Mouse (Mus musculus) embryo, embryonic 11.5 days (tissue): ENCODE measurements around the gene Mymx.

Experiments used
- DNase-seq: peaks from one replicate; pipeline ENCODE4 v3.0.0-alpha.2; 2012; ENCODE audit warnings: low read depth, low spot score

The Mymx gene

DNA sequence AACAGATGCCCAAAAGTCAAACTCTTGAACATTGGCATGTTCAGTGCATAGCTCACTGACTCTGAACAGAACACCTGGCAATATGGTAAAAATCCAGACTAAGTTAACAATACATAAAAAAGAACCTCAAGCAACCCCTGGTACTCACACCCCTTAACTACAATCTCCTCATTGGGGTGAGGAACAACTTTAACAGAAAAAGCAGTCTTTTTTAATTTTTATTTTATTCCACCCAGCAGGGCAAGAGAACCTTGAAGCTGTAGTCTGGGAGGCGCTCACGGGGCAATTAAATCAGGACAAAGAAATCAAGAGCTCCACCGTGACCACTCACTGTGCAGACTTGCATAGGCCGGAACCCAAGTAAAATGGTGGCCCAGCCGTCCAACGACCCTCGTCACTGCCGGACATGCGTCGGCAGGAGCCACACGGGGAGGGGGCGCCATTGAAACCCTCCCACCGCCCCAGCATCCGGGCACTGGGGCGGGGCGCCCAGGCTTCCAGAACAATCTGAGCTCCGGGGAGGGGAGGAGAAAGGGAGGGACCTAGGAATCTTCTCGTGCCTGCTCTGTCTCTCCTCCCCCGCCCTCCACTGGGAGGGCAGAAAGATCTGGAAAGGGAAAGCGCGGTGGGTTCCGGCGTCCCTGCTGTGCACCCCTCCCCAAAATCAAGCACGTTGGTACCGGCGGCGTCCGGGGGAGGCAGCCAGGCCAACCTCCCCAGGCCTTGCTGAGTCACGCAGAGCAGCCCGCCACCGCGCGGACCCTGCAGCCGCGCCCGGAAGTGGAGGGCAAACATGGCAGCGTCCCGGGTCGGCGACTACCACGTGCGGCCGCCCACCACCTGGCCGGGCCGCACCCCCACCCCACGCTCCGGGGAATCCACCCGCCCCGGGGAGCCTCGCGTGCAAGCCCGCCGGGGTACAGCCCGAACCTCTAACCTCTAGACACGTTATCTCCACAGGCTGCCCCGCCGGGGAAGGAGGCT lies 29.5 kb downstream of the Mymx start:
- peak; percentile 72 for DNase-seq

- no peak for DNase-seq
These were observed 31.9 kb downstream of the Mymx start for GRCm38 (mm10) chr17:45569999-45570398.

GRCm38 (mm10) chr17:45568990-45569389 lies 32.9 kb downstream of the Mymx start:
- no peak for DNase-seq

DNA sequence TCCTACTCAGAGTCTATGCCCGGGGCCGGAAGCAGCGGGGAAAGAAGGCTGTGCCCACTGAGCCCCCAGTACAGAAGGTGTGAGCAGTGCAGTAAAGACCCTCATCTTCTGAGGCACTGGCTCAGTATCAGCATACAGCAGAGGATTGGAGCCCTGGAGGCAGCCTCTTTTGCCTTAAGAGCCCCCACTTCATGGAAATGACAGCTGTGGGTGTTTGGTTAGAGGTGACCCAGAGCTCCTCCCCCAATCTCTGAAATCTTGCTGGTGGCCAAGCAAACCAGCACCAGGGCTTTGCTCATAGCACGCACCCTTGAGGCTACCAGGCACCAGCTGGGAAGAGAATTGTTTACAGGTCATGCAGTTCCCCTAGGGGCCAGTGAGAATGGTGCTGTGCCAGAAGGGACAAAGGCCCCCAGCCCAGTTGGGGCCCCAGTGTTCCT lies 34.7 kb downstream of the Mymx start:
- no peak for DNase-seq

GRCm38 (mm10) chr17:45566360-45567161 lies 35.3 kb downstream of the Mymx start:
- DNase-seq, result no peak

- DNase-seq, result no peak
These were observed 35.9 kb downstream of the Mymx start for GRCm38 (mm10) chr17:45566031-45566359.

DNA sequence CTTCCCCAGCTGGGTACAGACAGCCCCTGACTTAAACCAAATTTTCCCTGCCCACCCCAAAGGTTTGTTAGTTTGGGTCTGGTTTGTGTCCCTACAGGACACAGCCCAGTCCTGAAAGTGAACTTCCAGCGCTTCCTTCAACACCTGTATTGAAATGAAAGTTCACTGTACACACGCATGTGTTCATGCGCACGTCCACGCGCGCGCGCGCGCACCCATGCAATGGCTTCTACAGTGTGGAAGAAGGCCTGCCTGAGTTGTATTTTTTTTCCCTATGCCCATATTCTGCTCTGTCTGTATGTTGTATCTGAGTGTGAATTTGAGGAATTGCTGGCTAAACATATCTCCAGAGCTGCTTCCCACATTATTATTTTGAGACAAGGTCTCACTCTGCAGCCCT lies 36.8 kb downstream of the Mymx start:
- DNase-seq, result no peak

DNA sequence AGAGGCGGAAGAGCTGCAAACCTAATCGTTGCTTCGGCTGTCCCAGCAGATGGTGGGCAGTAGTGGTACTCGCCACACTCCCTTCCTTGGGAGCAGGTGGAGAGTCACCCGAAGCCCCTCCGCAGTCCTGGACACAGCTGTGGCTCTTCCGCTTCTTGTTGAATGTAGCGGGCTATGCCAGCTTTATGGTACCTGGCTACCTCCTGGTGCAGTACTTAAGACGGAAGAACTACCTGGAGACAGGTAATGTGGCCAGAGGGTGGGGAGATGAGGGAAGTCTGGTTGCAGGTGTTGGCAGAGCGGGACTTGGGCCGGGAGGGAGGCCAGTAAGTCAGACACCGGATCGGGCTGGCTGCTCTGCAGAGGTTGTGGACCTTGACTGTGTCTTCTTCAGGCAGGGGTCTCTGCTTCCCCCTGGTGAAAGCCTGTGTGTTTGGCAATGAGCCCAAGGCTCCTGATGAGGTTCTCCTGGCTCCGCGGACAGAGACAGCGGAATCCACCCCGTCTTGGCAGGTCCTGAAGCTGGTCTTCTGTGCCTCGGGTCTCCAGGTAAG lies 37.3 kb downstream of the Mymx start:
- DNase-seq, result no peak

- DNase-seq, result peak; percentile 85
These were observed 38.0 kb downstream of the Mymx start, which contains the start of gene Slc35b2 for GRCm38 (mm10) chr17:45563655-45564530. Gene Slc35b2 (plus strand): TSS chr17:45563874.

DNA sequence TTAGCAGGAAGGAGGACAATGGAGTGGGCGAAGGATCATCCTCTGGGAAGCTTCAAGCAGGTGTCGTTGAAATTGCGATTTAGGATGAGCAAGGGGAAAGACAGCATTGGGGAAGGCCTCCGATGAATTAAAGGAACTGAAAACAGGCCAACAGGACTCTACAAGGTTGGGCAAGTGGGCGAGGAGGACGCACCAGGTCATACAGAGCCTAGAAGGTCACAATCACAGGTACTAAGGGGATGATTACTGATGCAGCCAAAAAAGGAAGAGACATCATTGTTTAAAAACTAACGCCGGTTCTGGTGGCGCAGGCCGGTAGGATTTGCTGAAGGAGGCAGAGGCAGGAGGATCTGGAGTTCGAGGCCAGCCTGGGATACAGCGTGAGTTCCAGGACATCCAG lies 38.7 kb downstream of the Mymx start:
- DNase-seq, result no peak

DNA sequence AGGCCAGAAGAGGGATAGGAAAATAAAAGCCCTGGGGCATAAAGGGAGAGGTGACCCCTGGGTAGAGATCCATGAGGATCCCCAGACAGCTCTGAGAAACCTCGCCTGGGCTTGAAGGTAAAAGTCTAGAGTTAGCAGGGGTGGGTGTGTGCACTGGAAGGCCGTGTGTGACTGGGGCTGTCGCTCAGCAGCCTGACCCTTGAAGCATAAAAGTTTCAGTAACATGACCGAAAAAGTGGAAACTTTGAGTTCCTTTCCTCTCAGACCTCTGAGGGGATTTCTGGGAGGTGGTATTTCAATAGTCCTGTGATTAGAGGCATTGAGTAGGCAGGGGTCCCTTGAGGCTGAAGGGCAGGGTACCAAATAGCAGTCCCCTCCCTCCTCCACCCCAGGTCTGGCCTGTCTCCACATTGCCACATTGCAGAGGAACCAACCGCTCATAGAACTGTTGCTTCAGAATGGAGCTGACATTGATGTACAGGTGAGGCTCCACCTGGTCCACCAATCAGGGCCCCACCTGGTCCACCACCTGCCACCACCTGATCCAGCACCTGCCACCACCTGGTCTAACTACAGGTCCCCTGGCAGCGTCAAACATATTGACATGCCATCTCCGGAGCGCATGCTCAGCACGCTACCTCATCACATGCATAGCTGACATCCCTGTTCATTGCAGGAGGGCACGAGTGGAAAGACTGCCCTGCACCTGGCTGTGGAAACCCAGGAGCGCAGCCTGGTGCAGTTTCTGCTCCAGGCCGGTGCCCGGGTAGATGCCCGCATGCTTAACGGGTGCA lies 42.0 kb downstream of the Mymx start:
- DNase-seq, result no peak

DNA sequence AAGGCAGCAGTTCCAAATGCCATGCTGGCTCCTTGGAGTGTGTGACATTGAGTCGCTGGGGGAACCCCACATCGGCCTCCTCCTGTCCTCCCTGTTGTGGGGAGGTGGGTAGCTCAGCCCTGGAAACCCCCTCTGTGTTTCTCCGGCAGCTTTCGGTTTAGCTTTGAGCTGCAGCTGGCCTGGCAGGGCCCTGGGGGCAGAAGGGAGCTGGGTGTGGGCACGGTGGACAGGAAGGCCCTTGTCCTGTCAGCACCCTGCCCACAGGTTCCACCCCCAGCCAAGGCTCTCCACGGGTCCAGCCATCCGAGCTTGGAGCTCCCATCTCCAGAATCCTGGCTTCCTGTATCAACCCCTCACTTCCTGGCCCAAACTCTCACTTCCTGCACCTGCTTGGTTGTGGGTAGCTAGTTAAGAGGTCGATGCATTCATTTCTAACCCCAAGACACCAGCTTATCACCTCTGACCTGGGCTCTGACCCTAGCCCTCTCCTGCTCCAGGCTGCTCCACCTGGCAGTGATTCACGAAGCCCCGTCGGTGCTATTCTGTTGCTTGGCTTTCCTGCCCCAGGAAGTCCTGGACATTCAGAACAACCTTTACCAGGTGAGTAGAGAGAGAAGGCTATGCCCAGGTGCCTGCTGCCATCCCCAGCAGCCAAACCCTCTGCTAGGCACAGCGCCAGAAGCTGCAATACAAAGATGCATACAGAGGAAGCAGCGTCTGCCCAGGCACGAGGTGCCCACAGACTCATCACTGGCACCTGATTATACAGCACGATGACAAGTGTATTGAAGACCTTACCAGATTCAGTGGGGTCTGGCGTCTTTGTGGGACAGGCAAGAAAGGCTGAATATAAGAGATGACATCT lies 43.7 kb downstream of the Mymx start:
- no peak for DNase-seq

DNA sequence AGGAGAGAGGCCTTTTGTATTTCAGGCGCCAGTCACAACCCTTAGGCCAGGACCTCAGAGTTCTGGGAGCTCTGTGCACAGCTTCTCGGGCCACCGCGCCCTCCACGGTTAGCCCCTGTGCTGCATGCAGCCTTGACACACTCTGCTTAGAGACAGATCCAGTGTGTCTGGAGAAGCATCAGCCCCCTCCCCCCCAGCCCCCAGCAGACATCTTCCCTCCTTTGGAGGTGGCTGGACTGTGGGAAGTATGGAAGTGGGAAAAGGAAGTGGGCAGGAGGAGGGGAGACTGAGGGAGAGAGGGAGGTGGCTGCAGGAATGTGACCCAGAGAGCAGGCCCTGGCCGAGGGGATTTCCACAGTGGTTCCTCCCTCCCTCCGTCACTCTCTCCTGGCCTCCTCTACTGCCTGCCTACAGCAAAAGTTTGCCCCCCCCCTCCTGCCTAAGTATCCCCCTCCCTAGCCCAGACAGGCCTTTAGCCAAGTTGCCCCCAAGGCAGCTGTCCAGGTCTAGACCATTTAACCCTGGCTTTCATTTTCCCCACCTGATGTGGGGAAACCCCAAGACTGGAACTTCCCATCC lies 44.6 kb downstream of the Mymx start:
- no peak for DNase-seq

- no peak for DNase-seq
These were observed 45.2 kb downstream of the Mymx start for GRCm38 (mm10) chr17:45556514-45557245.

DNA sequence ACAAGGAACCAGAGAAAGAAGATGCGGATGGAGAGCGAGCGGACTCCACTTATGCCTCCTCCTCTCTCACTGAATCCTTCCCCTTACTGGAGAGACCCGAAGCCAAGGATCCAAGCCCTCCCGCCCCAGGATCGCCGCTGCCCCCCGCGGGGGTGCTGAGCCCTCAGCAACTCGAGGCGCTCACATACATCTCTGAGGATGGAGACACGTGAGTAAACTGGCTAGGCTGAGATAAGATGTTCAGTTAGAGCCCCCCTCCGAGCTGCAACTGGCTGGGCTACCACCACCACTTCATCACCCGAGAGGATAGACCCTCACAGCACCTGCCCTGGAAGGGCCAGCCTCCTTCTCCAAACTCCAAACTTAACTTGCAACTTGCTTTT lies 45.8 kb downstream of the Mymx start:
- no peak for DNase-seq

- DNase-seq, result peak; percentile 85
These were observed 46.3 kb downstream of the Mymx start, which contains the start of gene Nfkbie for GRCm38 (mm10) chr17:45555452-45556106. Gene Nfkbie (plus strand): TSS chr17:45555703.

DNA sequence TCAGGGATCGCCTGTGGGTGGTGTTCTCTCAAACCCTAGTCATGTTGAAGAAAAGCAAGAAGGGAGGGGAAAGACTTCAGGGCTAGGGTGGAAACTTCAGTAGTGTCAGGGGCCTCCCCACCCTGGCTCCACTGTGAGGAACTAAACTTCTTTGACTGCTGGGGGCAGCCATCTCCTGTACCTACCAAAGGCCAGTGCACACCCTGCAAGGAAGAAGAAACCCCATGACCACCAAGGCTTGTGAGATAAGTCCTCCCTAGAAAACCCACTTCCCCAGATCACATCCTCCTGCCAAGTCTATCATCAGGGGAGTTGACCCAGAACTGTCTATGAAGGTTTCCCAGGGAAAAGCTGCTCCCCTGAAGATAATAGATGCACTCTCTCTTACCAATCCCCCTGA lies 47.5 kb downstream of the Mymx start:
- DNase-seq, result no peak

GRCm38 (mm10) chr17:45553065-45553464 lies 48.8 kb downstream of the Mymx start:
- DNase-seq, result no peak
